Mouse (Mus musculus) heart, adult 2 months (tissue): Measurements from ENCODE around the gene Dnal1. TPM values are rescaled to one million over a fixed set of nuclear protein-coding genes. Genes with fewer than 3 reads are reported as not detected.

Source experiments
- DNase-seq, 2 experiments: peaks; one replicate each; pipeline ENCODE4 v3.0.0; 2021
- H3K27ac ChIP-seq: fragments of 200-600 bp; 2 replicates; pipeline ENCODE4 v1.8.1; 2022
- H3K27me3 ChIP-seq: fragments of 200-500 bp; 2 replicates; pipeline ENCODE4 v1.6.1; 2012; ENCODE audit warnings: mild to moderate bottlenecking, low read length, inconsistent platforms, mixed read lengths; ENCODE audit not compliant: control insufficient read depth, insufficient read depth
- H3K36me3 ChIP-seq: fragments of 200-500 bp; 2 replicates; pipeline ENCODE4 v1.6.1; 2012; ENCODE audit warnings: low read length, inconsistent platforms; ENCODE audit not compliant: control insufficient read depth, insufficient read depth
- H3K4me1 ChIP-seq: fragments of 200-500 bp; 2 replicates; pipeline ENCODE4 v1.6.1; 2011; ENCODE audit warnings: low read length; ENCODE audit not compliant: control insufficient read depth, insufficient read depth
- H3K4me3 ChIP-seq: fragments of 200-600 bp; 2 replicates; pipeline ENCODE4 v1.8.1; 2022
- H3K79me2 ChIP-seq: fragments of 200-500 bp; replicated peaks from 2 replicates; pipeline ENCODE4 v1.6.1; 2012; ENCODE audit warnings: mild to moderate bottlenecking, inconsistent platforms, low read length, moderate library complexity, mixed read lengths; ENCODE audit not compliant: control insufficient read depth, insufficient read depth
- H3K9ac ChIP-seq: fragments of 200-500 bp; 2 replicates; pipeline ENCODE4 v1.6.1; 2012; ENCODE audit warnings: low read depth, mild to moderate bottlenecking, control low read depth, inconsistent platforms, low read length, mixed read lengths
- CTCF ChIP-seq: fragments of 200-600 bp; IDR thresholded peaks from 2 replicates; pipeline ENCODE4 v1.8.1; 2022; ENCODE audit warnings: antibody characterized with exemption, mild to moderate bottlenecking, moderate library complexity
- EP300 ChIP-seq: fragments of 200-500 bp; IDR thresholded peaks from 2 replicates; pipeline ENCODE4 v1.6.1; 2011; ENCODE audit warnings: low read depth, low read length, control low read depth; ENCODE audit not compliant: insufficient read depth
- POLR2A ChIP-seq: fragments of 200-500 bp; IDR thresholded peaks from 2 replicates; pipeline ENCODE4 v1.6.1; 2011; ENCODE audit warnings: mild to moderate bottlenecking, low read depth, low read length, control low read depth; ENCODE audit not compliant: insufficient read depth
- WGBS: fragments of 180-500 bp; shearing (Covaris S2); methylation state at CpG from one replicate; pipeline ENCODE4 v1.1.7; 2018; 5-methylcytosine and 5-hydroxymethylcytosine counted together
- intact Hi-C: fragments of 180-260 bp; cut with DNase I; formaldehyde crosslinking; loops from one replicate; pipeline ENCODE4 v1.15.1; 2025
- polyA plus RNA-seq: library from polyadenylated mRNA; depleted of rRNA; stranded (reverse); fragments of >200 nt; gene quantifications from 2 replicates; pipeline ENCODE4 v1.2.3, GENCODE M21; 2012
- total RNA-seq, 2 experiments: library from RNA; stranded (reverse); gene quantifications; 2 replicates each; pipeline ENCODE4 v1.2.3; 2021

Dnal1 gene
- total and polyA plus RNA-seq, 3 experiments, result 3.4 to 7.9 (median 6.9) TPM

DNA sequence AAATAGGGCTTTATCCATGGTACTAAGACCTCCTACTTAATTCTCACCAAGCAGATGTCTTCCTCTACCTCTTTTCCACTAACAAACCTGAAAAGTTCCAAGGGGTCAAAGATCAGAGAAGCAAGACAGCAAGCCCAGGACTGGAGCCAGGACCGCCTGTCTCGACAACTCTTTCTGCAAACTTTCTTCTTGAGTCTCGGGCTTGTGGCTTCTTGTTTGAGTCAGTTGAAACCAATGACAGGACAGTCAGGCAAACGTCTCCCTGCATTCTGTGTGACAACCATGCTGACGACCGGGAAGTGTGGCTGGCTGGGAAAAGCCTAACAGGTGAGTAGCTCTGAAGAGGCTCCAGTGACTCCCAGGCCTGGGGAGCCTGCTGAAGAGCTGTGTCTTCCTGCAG is 71.4 kb downstream of the Dnal1 start:
- intact Hi-C loops, result no loop called here
- Histone ChIP-seq H3K4me3 (no peak overlapping the region), H3K36me3 (no peaks in the 10 kb centered on the region), H3K4me1 (peaks cover 49% of the 10 kb centered on the region), H3K79me2 (peaks cover 5% of the 10 kb centered on the region; the same call in 1 of the 2 replicates), H3K27me3 (no peaks in the 10 kb centered on the region), H3K9ac (no peak overlapping the region), H3K27ac (no peak overlapping the region)
- DNase-seq, result no peak
- TF ChIP-seq EP300 (no peak), POLR2A (no peak), CTCF (no peak)
- 62% methylated on average over 6 of the region's 6 CpGs for WGBS

DNA sequence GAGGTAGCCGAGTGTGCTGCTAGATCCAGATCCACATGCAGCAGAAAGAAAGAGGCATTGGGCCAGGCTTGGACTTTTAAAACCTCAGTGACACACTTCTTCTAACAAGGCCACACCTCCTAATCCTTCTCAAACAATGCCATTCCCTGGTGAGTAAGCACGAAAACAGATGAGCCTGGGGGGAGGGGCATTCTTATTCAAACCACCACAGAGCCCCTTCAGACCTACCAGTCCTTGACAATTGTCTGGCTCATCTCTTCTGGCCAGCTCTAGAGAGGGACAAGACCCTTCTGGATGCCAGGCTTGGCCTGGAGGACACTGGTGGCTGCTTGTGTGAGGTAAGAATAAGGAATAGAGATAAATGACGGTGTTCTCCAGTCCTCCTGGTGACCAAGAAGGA is 72.4 kb downstream of the Dnal1 start:
- intact Hi-C loops, result no loop called here
- H3K9ac ChIP-seq, result no peak overlapping the region
- no peak overlapping the region for H3K4me3 ChIP-seq
- H3K36me3 ChIP-seq, result no peaks in the 10 kb centered on the region
- H3K27ac ChIP-seq, result no peak overlapping the region
- DNase-seq, result no peak
- TF ChIP-seq POLR2A (no peak), CTCF (no peak), EP300 (no peak)
- H3K27me3 ChIP-seq, result no peaks in the 10 kb centered on the region
- peaks cover 5% of the 10 kb centered on the region; the same call in 1 of the 2 replicates for H3K79me2 ChIP-seq
- WGBS, result 69% methylated on average over 3 of the region's 3 CpGs
- H3K4me1 ChIP-seq, result peaks cover 45% of the 10 kb centered on the region

DNA sequence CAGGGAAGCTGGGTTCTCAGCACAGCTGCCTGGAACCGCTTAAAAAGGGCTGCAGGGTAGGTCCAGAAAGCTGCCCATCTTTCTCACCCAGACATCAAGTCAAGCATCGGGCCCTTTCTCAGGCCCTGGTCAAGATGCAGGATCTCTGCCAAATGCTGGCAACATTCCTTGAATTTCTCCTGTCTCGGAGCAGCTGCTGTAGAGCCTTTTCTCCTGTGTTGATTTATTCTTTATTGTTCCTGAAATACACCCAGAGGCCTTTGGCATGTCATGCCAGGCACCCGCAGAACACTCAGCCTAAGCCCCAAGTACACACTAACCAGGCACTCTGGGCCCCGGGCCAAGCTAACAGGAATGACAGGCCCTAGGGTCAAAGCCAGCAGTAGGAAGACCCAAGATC is 72.8 kb downstream of the Dnal1 start:
- DNase-seq, result peak in 1 of 2 experiments; percentile 59
- peaks cover 5% of the 10 kb centered on the region; the same call in 1 of the 2 replicates for H3K79me2 ChIP-seq
- H3K4me1 ChIP-seq, result peaks cover 45% of the 10 kb centered on the region
- TF ChIP-seq EP300, result no peak
- no peak for TF ChIP-seq POLR2A
- TF ChIP-seq CTCF, result no peak
- H3K27ac ChIP-seq, result peak overlapping the region; percentile 56; the same call in 1 of the 2 replicates
- no peaks in the 10 kb centered on the region for H3K27me3 ChIP-seq
- H3K36me3 ChIP-seq, result no peaks in the 10 kb centered on the region
- no peak overlapping the region for H3K4me3 ChIP-seq
- intact Hi-C loops, result no loop called here
- no peak overlapping the region for H3K9ac ChIP-seq
- WGBS, result 42% methylated on average over 5 of the region's 5 CpGs

DNA sequence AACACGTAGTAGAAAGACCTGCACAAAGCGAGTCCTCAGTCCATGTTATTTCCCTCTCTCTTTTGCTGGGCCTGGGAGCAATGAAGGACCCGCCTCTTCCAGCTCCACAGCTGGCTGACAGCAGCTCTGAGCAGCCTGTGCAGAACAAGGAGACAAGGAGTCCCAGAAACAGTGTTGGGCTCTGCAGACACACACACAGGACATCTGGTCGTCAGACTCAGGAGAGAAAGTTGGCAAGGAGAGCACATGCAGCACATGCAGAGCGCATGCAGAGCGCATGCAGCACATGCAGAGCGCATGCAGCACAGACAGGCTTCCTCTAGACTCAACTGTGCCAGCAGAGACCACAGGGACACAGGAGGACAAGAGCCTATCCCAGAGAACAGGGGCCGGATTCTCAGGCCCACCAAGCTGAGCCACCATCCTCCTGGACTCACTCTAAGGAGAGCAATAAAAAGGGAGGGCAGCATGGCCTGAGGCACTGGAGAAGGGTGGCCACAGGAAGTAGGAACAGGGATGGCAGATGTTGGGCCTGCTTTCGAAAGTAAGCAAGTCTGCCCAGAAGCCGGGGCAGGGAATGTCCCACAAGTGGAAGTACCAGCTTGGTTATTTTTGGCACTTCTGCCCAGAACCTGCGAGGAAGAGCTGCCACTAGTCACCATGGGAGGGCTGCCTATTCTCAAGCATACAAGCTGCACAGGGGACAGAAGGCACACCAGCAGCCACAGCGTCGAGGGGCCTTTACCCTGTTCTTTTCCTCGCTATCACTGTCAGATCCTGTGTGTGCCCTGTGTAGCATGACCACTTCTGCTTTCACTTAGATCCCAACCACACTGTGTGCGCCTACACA is 73.8 kb downstream of the Dnal1 start:
- WGBS, result 48% methylated on average over 15 of the region's 15 CpGs
- peak in 1 of 2 experiments; percentile 78 for DNase-seq

DNA sequence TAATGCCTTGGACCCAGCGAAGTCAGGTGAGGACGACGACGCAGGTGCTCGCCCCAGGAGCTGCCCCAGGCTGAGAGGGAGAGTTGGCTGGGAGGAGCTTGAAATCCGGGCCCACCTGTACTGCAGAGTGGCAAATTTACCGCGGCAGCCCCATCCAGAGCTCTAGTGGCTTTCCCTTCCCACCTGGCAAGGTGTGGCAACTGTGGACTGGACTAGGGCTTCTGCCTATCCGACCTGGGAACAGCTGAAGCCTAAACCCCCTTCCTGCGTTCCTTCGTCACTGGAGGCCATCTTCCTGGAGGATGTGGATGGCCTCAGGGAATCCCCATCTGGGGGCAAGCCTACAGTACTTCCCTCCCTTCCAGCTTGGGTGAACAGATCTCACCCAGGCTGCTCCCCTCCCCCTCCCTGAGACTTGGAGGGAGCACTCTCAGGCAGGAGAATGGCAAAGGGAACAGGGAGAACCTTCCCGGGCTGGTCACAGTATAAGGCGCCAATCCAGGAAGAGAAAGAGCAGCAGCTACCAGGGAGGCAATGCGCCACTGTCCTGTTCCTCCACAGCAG is 74.8 kb downstream of the Dnal1 start:
- Histone ChIP-seq H3K4me3 (no peak overlapping the region), H3K9ac (peak overlapping the region; percentile 4; the same call in 1 of the 2 replicates)
- 67% methylated on average over 14 of the region's 14 CpGs for WGBS

More for the DNA sequence above, 73.8 kb downstream of the Dnal1 start:
- intact Hi-C loops, result no loop called here
- Histone ChIP-seq H3K9ac (no peak overlapping the region), H3K27me3 (no peaks in the 10 kb centered on the region), H3K79me2 (peaks cover 7% of the 10 kb centered on the region), H3K27ac (peak overlapping the region; percentile 56), H3K4me3 (no peak overlapping the region), H3K36me3 (no peaks in the 10 kb centered on the region), H3K4me1 (peaks cover 48% of the 10 kb centered on the region)
- TF ChIP-seq CTCF (peak; percentile 24; the same call in 1 of the 2 replicates), POLR2A (no peak), EP300 (peak; percentile 36; the same call in 1 of the 2 replicates)

More for the DNA sequence above, 74.8 kb downstream of the Dnal1 start:
- Histone ChIP-seq H3K36me3 (no peaks in the 10 kb centered on the region), H3K27me3 (no peaks in the 10 kb centered on the region), H3K4me1 (peaks cover 48% of the 10 kb centered on the region), H3K27ac (peak overlapping the region; percentile 10; the same call in 1 of the 2 replicates), H3K79me2 (peaks cover 9% of the 10 kb centered on the region)
- no peak for DNase-seq
- no peak for TF ChIP-seq CTCF
- TF ChIP-seq EP300, result no peak
- no peak for TF ChIP-seq POLR2A
- intact Hi-C loops, result no loop called here
